Mouse (Mus musculus): ENCODE measurements at regions not wholly inside any gene's neighbourhood (a gene's known extent, or its start where the extent isn't known, plus 50 kb on each side); places are given as distances from the start of the nearest gene placed in this dataset.
A peak's percentile ranks its signal among the peaks of the same experiment; 100 is the strongest.

- Histone ChIP-seq H3K27me3 (no peaks in the 10 kb centered on the region), H3K27ac (no peak overlapping the region), H3K9ac (replicated peaks) (no peak overlapping the region), H3K4me2 (replicated peaks) (no peak overlapping the region), H3K4me1 (replicated peaks) (no peaks in the 10 kb centered on the region), H3K9me3 (no peaks in the 10 kb centered on the region), H3K4me3 (replicated peaks) (no peak overlapping the region), H3K36me3 (no peaks in the 10 kb centered on the region)
- peak; percentile 72 for ATAC-seq
- 13% methylated on average over 2 of the region's 2 CpGs for WGBS
Measured at GRCm38 (mm10) chr1:142742307-142742706, 898.2 kb upstream of the B3galt2 start.

GRCm38 (mm10) chr1:142771010-142771409, 869.5 kb upstream of the B3galt2 start:
- no peak overlapping the region for H3K4me2 ChIP-seq (replicated peaks)
- WGBS = 99% methylated on average over 2 of the region's 2 CpGs
- no peak overlapping the region for H3K27ac ChIP-seq
- H3K4me3 ChIP-seq (replicated peaks) = no peak overlapping the region
- ATAC-seq = no peak
- H3K4me1 ChIP-seq (replicated peaks) = no peaks in the 10 kb centered on the region
- no peaks in the 10 kb centered on the region for H3K36me3 ChIP-seq
- no peaks in the 10 kb centered on the region for H3K9me3 ChIP-seq
- H3K9ac ChIP-seq (replicated peaks) = no peak overlapping the region
- no peaks in the 10 kb centered on the region for H3K27me3 ChIP-seq
